Mouse (Mus musculus) ZHBTc4 (cell line): Measurements from ENCODE around the gene Cd209a.
"Not testable (repeated sequence)": the region's sequence is repeated elsewhere in the genome, so short reads cannot be mapped to it uniquely, and the experiment has no call there.

ENCODE experiments used
- DNase-seq: peaks from one replicate; pipeline ENCODE4 v3.0.0-alpha.2; 2011; ENCODE audit warnings: low read depth, low spot score

The Cd209a gene

DNA sequence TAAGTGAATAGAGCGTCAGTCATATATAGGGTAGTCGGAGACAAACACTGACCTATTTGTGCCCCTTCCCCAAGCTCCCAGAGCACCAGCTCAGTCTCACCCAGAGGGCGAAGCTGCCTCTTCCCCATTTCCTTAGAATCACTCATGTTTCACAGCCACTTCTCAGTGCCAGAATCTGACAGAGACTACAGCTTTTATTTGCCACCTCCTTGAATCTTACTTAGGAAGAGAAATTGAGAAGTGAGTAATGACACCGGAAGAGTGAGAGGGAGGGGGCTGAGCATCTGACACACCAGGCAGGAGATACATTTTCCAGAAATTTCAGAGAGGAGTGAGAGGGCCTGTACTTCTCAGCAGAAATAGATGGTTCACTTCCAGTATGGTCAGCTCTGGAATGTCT lies at the start of gene Cd209a:
TSS of gene Cd209a (minus strand) at position 224 of the 400 bp plus-strand sequence.
- DNase-seq = no peak

DNA sequence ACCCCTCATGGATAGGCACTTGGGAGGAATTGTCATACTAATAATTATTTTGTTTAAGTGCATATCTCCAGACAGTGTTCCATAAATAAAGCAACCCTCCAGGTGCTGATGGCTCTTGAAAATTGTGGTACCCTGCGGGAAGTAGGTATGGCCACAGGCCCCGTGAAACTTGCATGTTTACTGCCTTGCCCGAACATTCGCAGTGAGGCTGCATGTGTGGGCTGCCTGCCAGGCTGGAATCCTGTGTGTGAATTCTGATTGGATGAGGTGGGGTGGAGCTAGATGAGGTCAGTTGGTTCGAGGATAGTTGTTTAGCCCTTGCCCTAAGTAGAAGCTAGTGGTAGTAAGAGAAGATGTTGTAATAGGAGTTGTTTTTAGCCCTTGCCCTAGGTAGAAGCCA lies 19.9 kb upstream of the Cd209a start:
- DNase-seq = not testable (repeated sequence)

DNA sequence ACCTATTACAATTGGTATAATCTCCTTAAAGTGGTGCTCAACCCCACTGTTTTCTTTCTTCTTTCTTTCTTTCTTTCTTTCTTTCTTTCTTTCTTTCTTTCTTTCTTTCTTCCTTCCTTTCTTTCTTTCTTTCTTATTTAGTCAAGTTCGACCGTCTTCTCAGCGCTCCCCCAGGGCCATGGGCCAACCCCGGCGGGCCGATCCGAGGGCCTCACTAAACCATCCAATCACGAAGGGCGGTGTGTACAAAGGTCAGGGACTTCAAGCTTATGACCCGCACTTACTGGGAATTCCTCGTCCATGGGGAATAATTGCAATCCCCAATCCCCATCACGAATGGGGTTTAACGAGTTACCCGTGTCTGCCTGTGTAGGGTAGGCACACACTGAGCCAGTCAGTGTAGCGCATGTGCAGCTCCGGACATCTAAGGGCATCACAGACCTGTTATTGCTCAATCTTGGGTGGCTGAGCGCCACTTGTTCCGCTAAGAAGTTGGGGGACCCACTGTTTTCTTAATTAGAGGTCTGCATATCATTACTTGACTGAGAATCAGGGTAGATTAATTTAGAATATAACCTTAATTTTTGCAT lies 5.6 kb upstream of the Cd209a start:
- peak; percentile 100 for DNase-seq

DNA sequence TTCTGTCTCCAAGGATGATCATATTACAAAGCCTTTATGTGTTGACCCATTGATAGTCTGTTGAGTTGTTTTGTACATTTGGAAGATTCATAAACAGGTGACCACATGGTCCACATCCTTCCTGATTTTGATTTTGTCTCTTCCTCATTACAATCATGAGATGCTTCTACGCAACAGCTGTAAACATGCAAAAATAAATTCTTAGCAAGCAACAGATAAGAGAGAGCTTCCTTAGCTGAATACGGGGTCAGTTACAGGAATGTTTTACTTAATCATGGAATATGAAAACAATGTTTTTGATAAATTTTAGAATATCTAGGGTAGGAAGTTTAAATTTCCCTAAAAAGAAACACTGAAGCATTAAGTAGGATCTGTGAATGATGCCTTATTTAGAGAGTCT lies 11.8 kb downstream of the Cd209a start:
- no peak for DNase-seq

DNA sequence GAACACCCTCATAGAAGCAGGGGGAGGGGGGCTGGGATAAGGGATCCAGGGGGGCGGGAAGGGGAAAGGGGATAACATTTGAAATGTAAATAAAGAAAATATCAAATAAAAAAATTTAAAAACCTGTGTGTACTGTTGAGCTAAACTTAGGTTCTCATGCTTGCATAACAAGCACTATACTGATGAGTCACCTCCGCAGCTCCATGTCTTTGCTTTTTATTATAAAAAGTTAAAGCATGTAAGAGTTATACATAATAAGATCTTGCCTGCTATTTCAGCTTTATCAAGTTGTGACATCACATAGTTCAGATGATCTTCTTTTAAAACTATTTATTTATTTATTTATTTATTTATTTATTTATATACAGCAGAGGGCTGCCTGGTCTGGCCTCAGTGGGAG lies 13.2 kb downstream of the Cd209a start:
- no peak for DNase-seq

DNA sequence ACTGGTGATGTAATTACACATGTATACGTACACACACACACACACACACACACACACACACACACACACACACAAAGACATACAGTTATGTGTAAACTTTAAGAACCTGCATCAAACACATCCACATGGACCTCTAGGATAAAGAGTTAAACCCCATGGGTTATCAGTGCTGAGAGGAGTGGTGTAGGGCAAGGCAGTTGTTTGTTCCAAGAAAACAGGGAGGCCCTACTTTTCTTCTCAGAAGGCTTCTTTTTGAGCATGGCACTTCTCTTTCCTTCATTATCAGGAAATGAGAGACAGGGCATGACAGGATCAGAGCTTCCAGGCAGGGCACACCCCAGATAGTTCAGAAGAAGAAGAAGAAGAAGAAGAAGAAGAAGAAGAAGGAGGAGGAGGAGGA lies 14.7 kb downstream of the Cd209a start:
- DNase-seq = no peak

DNA sequence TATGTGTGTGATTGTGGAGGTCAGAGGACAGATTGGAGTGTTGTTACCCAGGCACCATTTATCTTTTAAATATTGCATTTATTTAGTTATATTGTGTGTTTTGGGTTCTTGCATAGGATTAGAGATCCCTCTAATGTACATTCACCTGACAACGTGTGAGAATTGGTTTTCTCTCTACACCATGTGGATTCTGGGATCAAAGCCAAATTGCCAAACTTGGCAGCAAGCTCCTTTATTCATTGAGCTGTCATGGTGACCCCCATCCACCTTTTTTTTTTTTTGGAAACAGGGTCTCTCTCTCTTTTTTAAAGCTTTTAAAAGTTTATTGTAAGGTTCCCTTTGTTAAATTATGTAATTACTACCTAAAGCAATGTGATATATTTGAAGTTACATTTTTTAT lies 27.7 kb downstream of the Cd209a start:
- no peak for DNase-seq

DNA sequence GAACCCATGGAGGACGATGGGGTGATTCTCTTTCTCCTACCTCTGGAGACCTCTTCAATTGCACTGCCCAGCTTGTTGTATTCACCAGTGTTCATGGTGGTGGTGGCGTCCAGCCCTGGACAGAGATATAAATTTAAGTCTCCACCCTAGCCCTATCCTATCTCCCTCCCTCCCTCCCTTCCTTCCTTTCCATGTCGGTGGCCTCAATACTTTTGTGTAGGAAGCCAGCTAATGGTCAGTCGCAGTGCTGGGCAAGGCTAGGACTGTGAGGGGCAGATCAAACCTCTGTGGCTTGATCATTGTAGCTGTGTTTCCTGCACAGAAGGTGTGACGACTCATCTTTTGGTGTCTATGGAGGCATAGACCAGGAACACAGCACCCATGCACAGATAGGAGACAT lies 28.2 kb downstream of the Cd209a start, which contains the start of gene Clec4g:
TSS of gene Clec4g (minus strand) at position 101 of the 400 bp plus-strand sequence.
- DNase-seq = no peak

DNA sequence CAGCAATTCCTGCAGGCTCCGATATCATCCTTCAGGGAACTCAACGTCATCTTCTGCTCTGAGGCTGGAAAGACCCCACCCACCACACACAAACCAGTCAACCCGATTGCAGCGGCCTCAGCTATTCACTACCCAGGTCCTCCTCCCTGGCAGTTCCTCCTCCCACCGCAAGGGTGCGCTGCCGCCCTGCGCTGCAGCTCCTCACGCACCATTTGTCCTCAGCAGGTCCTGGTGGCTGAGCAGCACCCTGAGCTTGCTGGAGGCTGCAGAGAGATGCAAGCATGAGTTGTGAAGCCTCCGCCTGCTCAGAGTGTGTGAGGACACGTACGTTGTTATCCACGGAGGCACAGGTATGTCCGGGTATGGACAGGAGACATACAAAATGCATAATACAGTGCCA lies 30.2 kb downstream of the Cd209a start:
- peak; percentile 89 for DNase-seq

DNA sequence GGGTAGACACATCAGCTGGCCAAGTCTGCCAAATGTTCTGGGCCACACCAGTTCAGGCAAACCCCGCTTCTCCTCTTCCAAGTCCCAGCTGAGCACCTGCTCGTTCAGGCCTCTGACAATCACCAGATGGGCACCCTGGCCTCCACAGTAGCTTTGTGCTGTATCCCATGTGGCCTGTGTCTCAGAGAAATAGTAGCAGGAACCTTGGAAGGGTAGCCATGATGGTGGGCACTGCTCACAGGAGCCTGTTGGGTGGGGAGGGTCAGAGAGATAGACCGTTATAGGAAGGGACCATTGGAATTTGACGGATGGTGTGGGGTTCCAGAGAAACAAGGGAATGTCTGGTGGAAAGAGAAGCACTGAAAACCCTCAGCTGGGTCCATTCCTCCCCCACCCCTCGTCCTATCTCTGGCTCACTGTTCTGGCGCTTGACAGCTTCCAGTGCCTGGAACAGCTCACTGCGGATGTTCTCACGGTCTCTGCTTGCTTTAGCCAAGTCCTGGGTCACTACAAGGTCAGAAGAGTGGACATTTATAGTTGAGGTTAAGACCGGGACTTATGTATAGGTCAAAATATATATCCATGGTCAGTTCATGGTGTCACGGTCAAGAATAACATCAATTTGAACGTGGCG lies 31.3 kb downstream of the Cd209a start:
- DNase-seq = no peak

DNA sequence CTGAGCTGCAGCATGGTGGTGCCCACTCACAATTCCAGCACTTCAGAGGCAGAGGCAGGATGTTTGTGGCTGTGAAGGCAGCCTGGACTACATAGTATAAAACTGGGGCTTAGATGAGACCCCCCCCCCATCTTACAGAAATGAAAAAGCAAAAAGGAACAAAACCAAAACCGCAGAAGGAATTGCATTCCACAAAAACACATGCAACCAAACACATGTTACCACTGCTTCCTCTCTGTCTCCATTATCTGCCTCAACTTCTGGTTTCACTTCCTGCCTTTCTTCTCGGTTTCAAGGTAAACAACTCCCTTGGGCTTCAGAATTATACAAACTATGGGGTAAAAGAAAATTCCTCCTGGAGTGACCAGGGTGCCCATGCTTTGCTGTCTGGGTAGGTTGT lies 37.1 kb downstream of the Cd209a start:
- no peak for DNase-seq

DNA sequence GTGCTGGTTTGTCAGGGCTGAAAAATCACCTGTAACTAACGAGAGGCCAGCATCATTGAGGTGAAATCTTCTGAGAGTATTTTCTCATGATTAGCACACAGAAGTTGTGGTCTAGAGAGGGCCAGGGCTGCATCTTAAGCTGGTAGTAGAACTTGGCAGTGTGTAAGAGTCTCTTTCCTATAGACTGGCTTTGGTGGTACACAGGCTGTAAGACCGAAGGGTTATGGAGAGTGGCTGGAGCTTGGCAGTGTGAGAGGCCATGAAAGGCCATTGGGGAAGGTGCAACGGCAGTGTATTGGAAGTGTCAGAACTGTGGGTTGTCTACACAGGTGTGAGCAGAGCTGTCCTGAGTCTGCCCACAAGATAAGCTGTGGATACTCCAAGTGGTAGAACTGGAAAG lies 38.5 kb downstream of the Cd209a start:
- DNase-seq = no peak

DNA sequence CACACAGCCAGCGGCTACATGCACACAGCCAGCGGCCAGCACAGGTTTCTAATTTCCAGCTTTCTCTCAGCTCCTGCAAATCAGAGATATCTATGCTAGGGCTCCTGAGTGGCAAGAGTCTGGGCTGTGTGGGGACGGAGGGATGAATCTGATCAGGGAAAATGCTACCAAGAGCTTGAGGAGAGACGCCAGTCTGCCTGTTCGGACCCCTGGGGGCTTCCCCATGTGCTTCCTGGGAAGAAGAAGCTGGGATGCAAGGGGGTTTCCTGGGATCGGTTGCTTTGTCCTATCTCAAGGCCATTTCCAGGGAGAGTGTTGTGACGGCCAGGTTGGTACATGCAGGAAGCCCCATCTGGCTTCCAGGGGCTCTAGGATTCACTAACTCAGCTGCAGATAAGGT lies 41.2 kb downstream of the Cd209a start:
- DNase-seq = no peak

DNA sequence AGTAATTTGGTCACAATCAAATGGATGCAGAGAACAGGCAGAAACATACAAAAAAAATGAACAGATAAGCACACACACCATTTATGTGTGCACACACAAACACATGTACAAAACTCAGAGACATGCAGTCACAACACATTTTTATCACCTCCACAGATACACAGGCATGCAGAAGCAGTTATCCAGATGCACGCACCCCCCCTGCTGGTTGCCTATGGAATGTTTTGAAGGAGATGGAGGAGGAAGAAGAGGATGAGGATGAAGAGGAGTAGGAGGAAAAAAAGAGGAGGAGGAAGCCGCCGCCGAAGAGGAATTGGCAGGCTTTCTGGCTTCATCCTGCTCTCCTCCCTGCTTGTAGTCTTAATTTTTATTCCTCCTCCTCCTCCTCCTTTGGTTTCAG lies 43.1 kb downstream of the Cd209a start:
- DNase-seq = no peak

DNA sequence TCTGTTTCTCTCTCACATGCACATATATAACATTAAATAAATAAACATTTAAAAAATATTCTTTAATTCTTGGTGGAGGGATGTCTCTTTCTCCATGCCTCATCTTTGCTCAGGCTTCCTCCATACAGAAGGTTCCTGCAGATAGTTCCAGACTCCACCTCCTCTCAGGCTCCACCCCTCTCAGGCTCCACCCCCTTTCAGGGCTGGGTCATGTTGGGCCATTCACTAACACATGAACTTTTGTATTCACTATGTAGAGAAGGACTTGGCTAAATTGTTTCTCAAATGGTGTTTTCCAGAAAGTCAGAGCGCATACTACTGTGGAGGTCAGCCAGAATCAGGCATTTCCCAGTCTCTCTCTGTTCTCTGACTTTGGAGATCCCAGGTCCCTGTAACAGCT lies 47.3 kb downstream of the Cd209a start:
- no peak for DNase-seq

DNA sequence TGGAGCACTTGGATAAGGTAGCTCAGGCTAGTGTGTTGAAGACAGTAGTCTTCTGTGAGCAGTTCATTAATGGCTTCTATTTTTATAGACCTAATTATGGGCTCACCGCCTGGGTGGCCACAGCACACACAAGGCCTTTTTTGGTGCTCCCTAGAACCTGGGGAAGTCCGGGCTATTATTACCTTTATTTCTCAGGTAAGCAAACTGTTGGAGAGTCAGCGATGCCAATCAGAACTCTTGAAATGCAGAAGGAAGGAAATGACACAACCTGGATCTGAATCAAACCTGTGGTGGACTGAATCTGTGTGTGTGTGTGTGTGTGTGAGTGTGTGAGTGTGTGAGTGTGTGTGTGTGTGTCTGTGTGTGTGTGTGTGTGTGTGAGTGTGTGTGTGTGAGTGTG lies 54.7 kb downstream of the Cd209a start, which contains the start of gene Fcer2a:
TSS of gene Fcer2a (minus strand) at position 55 of the 400 bp plus-strand sequence.
- no peak for DNase-seq
